Mouse (Mus musculus) liver, embryonic 13.5 days (tissue): ENCODE results near the gene Nfia. TPM values are rescaled to one million over a fixed set of nuclear protein-coding genes. Genes with fewer than 3 reads are reported as not detected.

ENCODE experiments used
- ATAC-seq: fragments of 200-750 bp; cut with Nextera tagmentation; 2 replicates; pipeline ENCODE4 v1.8.0; 2017; ENCODE audit warnings: low read depth, mild to moderate bottlenecking, moderate number of reproducible peaks, moderate library complexity
- DNase-seq: peaks from one replicate; pipeline ENCODE4 v3.0.0; 2022
- H3K27ac ChIP-seq: fragments of 300-500 bp; sonication (generic); 2 replicates; pipeline ENCODE4 v1.5.1; 2015; ENCODE audit warnings: moderate library complexity, mild to moderate bottlenecking, inconsistent platforms
- H3K27me3 ChIP-seq: fragments of 300-500 bp; sonication (generic); 2 replicates; pipeline ENCODE4 v1.6.1; 2015; ENCODE audit warnings: mild to moderate bottlenecking, inconsistent platforms
- H3K36me3 ChIP-seq: fragments of 300-500 bp; sonication (generic); 2 replicates; pipeline ENCODE4 v1.6.1; 2015; ENCODE audit warnings: mild to moderate bottlenecking, inconsistent platforms
- H3K4me1 ChIP-seq: fragments of 300-500 bp; sonication (generic); replicated peaks from 2 replicates; pipeline ENCODE4 v1.6.1; 2015; ENCODE audit warnings: inconsistent platforms
- H3K4me2 ChIP-seq: fragments of 300-500 bp; sonication (generic); 2 replicates; pipeline ENCODE4 v1.6.1; 2015; ENCODE audit warnings: inconsistent platforms, mild to moderate bottlenecking, moderate library complexity
- H3K4me3 ChIP-seq: fragments of 300-500 bp; sonication (generic); replicated peaks from 2 replicates; pipeline ENCODE4 v1.5.1; 2015; ENCODE audit warnings: mild to moderate bottlenecking, inconsistent platforms
- H3K9ac ChIP-seq: fragments of 300-500 bp; sonication (generic); 2 replicates; pipeline ENCODE4 v1.6.1; 2015; ENCODE audit warnings: mild to moderate bottlenecking, inconsistent platforms
- H3K9me3 ChIP-seq: fragments of 300-500 bp; sonication (generic); replicated peaks from 2 replicates; pipeline ENCODE4 v1.6.1; 2016; ENCODE audit warnings: inconsistent platforms
- WGBS: fragments of 180-500 bp; shearing (Covaris S2); methylation state at CpG from one replicate; pipeline ENCODE4 v1.1.7; 2015; ENCODE audit not compliant: insufficient replicate concordance; 5-methylcytosine and 5-hydroxymethylcytosine counted together
- polyA plus RNA-seq: library from polyadenylated mRNA; unstranded; fragments of >200 nt; fragmentation: Nextera tagmentation; extraction: Ambion mirVana; gene quantifications from 2 replicates; pipeline ENCODE4 v1.2.1, GENCODE M21; 2015

Nfia gene
- polyA plus RNA-seq, 1 experiment from 2014 or later, result 3.0 TPM

GRCm38 (mm10) chr4:97784236-97784635 is 11.7 kb downstream of the Nfia start:
- WGBS, result 81% methylated on average over 11 of the region's 11 CpGs
- Histone ChIP-seq H3K9me3 (no peaks in the 10 kb centered on the region), H3K27me3 (peaks cover 35% of the 10 kb centered on the region), H3K36me3 (peaks cover 8% of the 10 kb centered on the region; the same call in 1 of the 2 replicates), H3K27ac (no peak overlapping the region), H3K4me2 (no peak overlapping the region), H3K4me1 (0 out of 2 replicates have a peak, but pooled peaks cover 4% of the 10 kb centered on the region), H3K9ac (no peak overlapping the region), H3K4me3 (no peak overlapping the region)
- no peak for ATAC-seq
- no peak for DNase-seq

- no peak overlapping the region for H3K27ac ChIP-seq
- H3K27me3 ChIP-seq, result peaks cover 22% of the 10 kb centered on the region
- H3K4me1 ChIP-seq, result no peaks in the 10 kb centered on the region
- no peak overlapping the region for H3K4me3 ChIP-seq
- peaks cover 8% of the 10 kb centered on the region; the same call in 1 of the 2 replicates for H3K36me3 ChIP-seq
- 78% methylated on average over 8 of the region's 8 CpGs for WGBS
- no peak for ATAC-seq
- H3K4me2 ChIP-seq, result no peak overlapping the region
- H3K9me3 ChIP-seq, result no peaks in the 10 kb centered on the region
- no peak overlapping the region for H3K9ac ChIP-seq
- DNase-seq, result no peak
Measured at GRCm38 (mm10) chr4:97785547-97786271, 13.2 kb downstream of the Nfia start.

GRCm38 (mm10) chr4:97786571-97786970 is 14.0 kb downstream of the Nfia start:
- Histone ChIP-seq H3K36me3 (peaks cover 8% of the 10 kb centered on the region; the same call in 1 of the 2 replicates), H3K27ac (no peak overlapping the region), H3K4me1 (no peaks in the 10 kb centered on the region), H3K9me3 (no peaks in the 10 kb centered on the region), H3K9ac (no peak overlapping the region), H3K4me3 (no peak overlapping the region), H3K4me2 (no peak overlapping the region), H3K27me3 (peaks cover 18% of the 10 kb centered on the region; the same call in 1 of the 2 replicates)
- 51% methylated on average over 8 of the region's 8 CpGs for WGBS
- no peak for DNase-seq
- ATAC-seq, result no peak

- H3K9ac ChIP-seq, result no peak overlapping the region
- ATAC-seq, result no peak
- DNase-seq, result no peak
- H3K4me2 ChIP-seq, result no peak overlapping the region
- peaks cover 18% of the 10 kb centered on the region; the same call in 1 of the 2 replicates for H3K27me3 ChIP-seq
- no peaks in the 10 kb centered on the region for H3K9me3 ChIP-seq
- no peak overlapping the region for H3K4me3 ChIP-seq
- H3K36me3 ChIP-seq, result peaks cover 8% of the 10 kb centered on the region; the same call in 1 of the 2 replicates
- no peak overlapping the region for H3K27ac ChIP-seq
- 59% methylated on average over 3 of the region's 3 CpGs for WGBS
- H3K4me1 ChIP-seq, result no peaks in the 10 kb centered on the region
Measured at GRCm38 (mm10) chr4:97787515-97787914, 15.0 kb downstream of the Nfia start.

GRCm38 (mm10) chr4:97788537-97788936 is 16.0 kb downstream of the Nfia start:
- H3K27me3 ChIP-seq, result peaks cover 14% of the 10 kb centered on the region; the same call in 1 of the 2 replicates
- H3K4me3 ChIP-seq, result no peak overlapping the region
- peaks cover 2% of the 10 kb centered on the region; the same call in 1 of the 2 replicates for H3K36me3 ChIP-seq
- H3K4me1 ChIP-seq, result no peaks in the 10 kb centered on the region
- DNase-seq (no peak), ATAC-seq (no peak)
- no peak overlapping the region for H3K4me2 ChIP-seq
- no peak overlapping the region for H3K9ac ChIP-seq
- 49% methylated on average over 4 of the region's 4 CpGs for WGBS
- no peaks in the 10 kb centered on the region for H3K9me3 ChIP-seq
- H3K27ac ChIP-seq, result no peak overlapping the region

GRCm38 (mm10) chr4:97793931-97794330 is 21.4 kb downstream of the Nfia start:
- H3K4me1 ChIP-seq, result no peaks in the 10 kb centered on the region
- DNase-seq (no peak), ATAC-seq (no peak)
- 76% methylated on average over 10 of the region's 10 CpGs for WGBS
- no peak overlapping the region for H3K9ac ChIP-seq
- 0 out of 2 replicates have a peak, but pooled peaks cover 4% of the 10 kb centered on the region for H3K27me3 ChIP-seq
- H3K27ac ChIP-seq, result no peak overlapping the region
- no peak overlapping the region for H3K4me2 ChIP-seq
- H3K36me3 ChIP-seq, result no peaks in the 10 kb centered on the region
- no peaks in the 10 kb centered on the region for H3K9me3 ChIP-seq
- H3K4me3 ChIP-seq, result no peak overlapping the region

- H3K4me3 ChIP-seq, result no peak overlapping the region
- 65% methylated on average over 4 of the region's 4 CpGs for WGBS
- H3K9ac ChIP-seq, result no peak overlapping the region
- ATAC-seq (no peak), DNase-seq (no peak)
- H3K4me2 ChIP-seq, result no peak overlapping the region
- H3K27me3 ChIP-seq, result no peaks in the 10 kb centered on the region
- no peaks in the 10 kb centered on the region for H3K9me3 ChIP-seq
- no peak overlapping the region for H3K27ac ChIP-seq
- no peaks in the 10 kb centered on the region for H3K4me1 ChIP-seq
- no peaks in the 10 kb centered on the region for H3K36me3 ChIP-seq
Measured at GRCm38 (mm10) chr4:97794865-97795264, 22.3 kb downstream of the Nfia start.

GRCm38 (mm10) chr4:97795957-97796356 is 23.4 kb downstream of the Nfia start:
- H3K4me2 ChIP-seq, result no peak overlapping the region
- WGBS, result 68% methylated on average over 5 of the region's 5 CpGs
- no peak for ATAC-seq

GRCm38 (mm10) chr4:97796505-97796904 is 24.0 kb downstream of the Nfia start:
- ATAC-seq (no peak), DNase-seq (no peak)
- Histone ChIP-seq H3K4me2 (no peak overlapping the region), H3K9me3 (no peaks in the 10 kb centered on the region), H3K27ac (no peak overlapping the region), H3K9ac (no peak overlapping the region), H3K4me3 (no peak overlapping the region), H3K27me3 (no peaks in the 10 kb centered on the region), H3K36me3 (no peaks in the 10 kb centered on the region), H3K4me1 (no peaks in the 10 kb centered on the region)
- WGBS, result 75% methylated on average over 10 of the region's 10 CpGs

More at GRCm38 (mm10) chr4:97795957-97796356, 23.4 kb downstream of the Nfia start:
- H3K4me1 ChIP-seq, result no peaks in the 10 kb centered on the region
- H3K9me3 ChIP-seq, result no peaks in the 10 kb centered on the region
- no peaks in the 10 kb centered on the region for H3K27me3 ChIP-seq
- no peak overlapping the region for H3K27ac ChIP-seq
- H3K9ac ChIP-seq, result no peak overlapping the region
- no peaks in the 10 kb centered on the region for H3K36me3 ChIP-seq
- no peak for DNase-seq
- H3K4me3 ChIP-seq, result no peak overlapping the region

GRCm38 (mm10) chr4:97803791-97804190 is 31.3 kb downstream of the Nfia start:
- Histone ChIP-seq H3K36me3 (no peaks in the 10 kb centered on the region), H3K9me3 (no peaks in the 10 kb centered on the region), H3K27me3 (no peaks in the 10 kb centered on the region), H3K27ac (no peak overlapping the region), H3K4me1 (no peaks in the 10 kb centered on the region), H3K4me3 (no peak overlapping the region), H3K9ac (no peak overlapping the region), H3K4me2 (no peak overlapping the region)
- ATAC-seq, result no peak
- DNase-seq, result no peak
- WGBS, result 60% methylated on average over 3 of the region's 3 CpGs

GRCm38 (mm10) chr4:97804638-97805037 is 32.1 kb downstream of the Nfia start:
- Histone ChIP-seq H3K4me1 (peaks cover 7% of the 10 kb centered on the region; the same call in 1 of the 2 replicates), H3K9me3 (no peaks in the 10 kb centered on the region), H3K4me3 (no peak overlapping the region), H3K9ac (no peak overlapping the region), H3K4me2 (no peak overlapping the region), H3K27ac (no peak overlapping the region), H3K27me3 (no peaks in the 10 kb centered on the region), H3K36me3 (no peaks in the 10 kb centered on the region)
- DNase-seq (no peak), ATAC-seq (no peak)
- 63% methylated on average over 5 of the region's 5 CpGs for WGBS

GRCm38 (mm10) chr4:97805255-97805654 is 32.7 kb downstream of the Nfia start:
- H3K36me3 ChIP-seq, result no peaks in the 10 kb centered on the region
- no peak overlapping the region for H3K9ac ChIP-seq
- no peaks in the 10 kb centered on the region for H3K27me3 ChIP-seq
- no peaks in the 10 kb centered on the region for H3K9me3 ChIP-seq
- no peak overlapping the region for H3K4me2 ChIP-seq
- H3K4me3 ChIP-seq, result no peak overlapping the region
- no peak for ATAC-seq
- no peak overlapping the region for H3K27ac ChIP-seq
- peaks cover 9% of the 10 kb centered on the region; the same call in 1 of the 2 replicates for H3K4me1 ChIP-seq
- WGBS, result 52% methylated on average over 2 of the region's 2 CpGs
- no peak for DNase-seq
